Comparison of ENCODE assay signal across 13 mouse cellular contexts in the genomic region with DNA sequence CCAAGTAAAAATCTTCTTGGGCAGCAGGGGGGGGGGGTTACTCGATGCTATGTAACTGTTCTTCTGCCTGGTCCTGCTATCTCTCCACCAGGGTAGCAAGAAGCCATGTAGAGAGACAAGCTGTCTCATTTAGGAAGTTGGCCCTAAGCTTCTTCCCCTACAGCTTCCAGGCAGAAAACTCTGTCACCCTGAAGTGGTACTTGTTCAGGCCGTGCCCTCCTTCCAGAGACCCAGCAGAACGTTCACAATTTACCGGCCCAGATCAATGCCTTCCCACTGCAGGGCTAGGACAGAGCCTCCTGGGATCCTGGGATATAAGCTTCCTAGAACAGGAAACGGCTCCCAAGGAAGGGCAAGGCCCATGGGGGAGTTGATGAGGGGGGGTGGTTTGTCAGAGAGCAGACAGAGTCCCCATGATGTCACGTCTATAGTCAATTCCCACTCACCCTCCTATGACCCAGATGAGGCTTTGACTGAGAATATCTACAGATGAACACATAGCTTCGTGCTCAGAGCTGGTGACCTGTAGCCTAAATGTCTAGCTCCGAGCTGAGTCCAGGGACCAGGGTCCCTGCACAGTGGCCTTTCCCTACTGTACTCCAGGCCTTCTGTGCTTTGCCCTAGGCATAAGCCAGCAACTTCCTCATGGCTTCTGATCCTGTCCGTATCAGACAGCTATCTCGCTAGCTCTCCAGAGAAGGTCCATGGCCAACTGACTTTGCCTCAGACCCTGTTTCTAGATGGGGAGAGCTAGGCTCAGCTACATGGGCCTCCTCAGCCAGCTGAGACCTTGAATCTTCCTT. TPM values are rescaled to one million over a fixed set of nuclear protein-coding genes. Genes with fewer than 3 reads are reported as not detected.
A peak's percentile ranks its signal among the peaks of the same experiment; 100 is the strongest.
DNase-seq lines count a peak whose midpoint lies in the region; TF ChIP-seq lines count a peak whose summit lies in the region.
"Had no signal": no experiment of that assay in that cellular context is flagged by ENCODE, and none has a peak within 500 bp of the region (broad histone marks: within the 10 kb centered on the region; RNA-seq: fewer than 3 reads in every experiment).

No protein-coding gene starts in this region.

- peaks cover 93% of the 10 kb centered on the region for H3K36me3 ChIP-seq in myocyte (ENCODE audit: control insufficient read depth, insufficient read depth)

- peaks cover 48% of the 10 kb centered on the region for H3K79me2 ChIP-seq in myocyte (ENCODE audit: control insufficient read depth, insufficient read depth)

- no peaks in the 10 kb centered on the region for H3K27me3 ChIP-seq in myocyte (ENCODE audit: control insufficient read depth, insufficient read depth, insufficient read length)
- H3K27me3 ChIP-seq: embryonic facial prominence, embryonic 13.5 days; Patski had no signal

- H3K4me2 ChIP-seq in myocyte (ENCODE audit: low read depth), result no peak overlapping the region
- H3K4me2 ChIP-seq: embryonic facial prominence, embryonic 13.5 days; heart, embryonic 11.5 days had no signal

- TF ChIP-seq POLR2A in myocyte (IDR thresholded peaks at IDR 0.05; ENCODE audit: insufficient read length, low read depth), result no peak

- no peak overlapping the region for H3ac ChIP-seq in myocyte (ENCODE audit: control insufficient read depth, insufficient read length)

- DNase-seq in heart, adult 11 months, result peak; percentile 95
- DNase-seq in heart, adult 8-10 months (ENCODE audit: low spot score), result no peak
- no peak for DNase-seq in left cerebral cortex, adult 2 months (ENCODE audit: extremely low spot score in 1 of 2, low spot score in 2 of 2)
- DNase-seq in left cerebral cortex, postnatal 10 days (ENCODE audit: extremely low spot score in 1 of 2, low spot score in 2 of 2), result no peak
- DNase-seq in cerebellum, adult 9-11 months, result peak; percentile 49
- DNase-seq in frontal cortex, postnatal 14 days (ENCODE audit: low spot score in 2 of 2), result no peak
- no peak for DNase-seq in lung, adult 18-20 months

- H3K27ac ChIP-seq in left cerebral cortex, adult 2 months, result peak overlapping the region; percentile 82
- H3K27ac ChIP-seq: embryonic facial prominence, embryonic 13.5 days; liver, embryonic 14.5 days had no signal

- no peak overlapping the region for H3K4me3 ChIP-seq in left cerebral cortex, adult 2 months
- no peak overlapping the region for H3K4me3 ChIP-seq in myocyte
- H3K4me3 ChIP-seq: embryonic facial prominence, embryonic 13.5 days had no signal

- TF ChIP-seq CTCF in left cerebral cortex, adult 2 months (IDR thresholded peaks at IDR 0.05), result no peak

- intact Hi-C loops in left cerebral cortex, adult 2 months (cut with DNase I), result loop anchor here (10.0 kb wide), 1 partner anchor 437 kb away; no protein-coding TSS in a partner anchor
- intact Hi-C loops in left cerebral cortex, postnatal 10 days (cut with DNase I), result loop anchor here (10.0 kb wide), 1 partner anchor 437 kb away; no protein-coding TSS in a partner anchor

TF ChIP-seq in myocyte, 11 proteins besides CTCF, POLR2A, EP300 and RAD21:
- TF ChIP-seq CEBPB (IDR thresholded peaks at IDR 0.05; ENCODE audit: insufficient read depth, poor library complexity, severe bottlenecking) (no peak), POLR2AphosphoS2 (IDR thresholded peaks at IDR 0.05; ENCODE audit: insufficient read length, low read depth) (peak; percentile 67)

RNA-seq across cellular contexts. Expression of a gene that starts 33.5 kb away (rescaled TPM):
- total RNA-seq in heart, adult 8-10 months (2022), result 10 to 100 TPM; 50.2 to 79.0 (median 59.5) TPM
- total RNA-seq in left cerebral cortex, adult 2 months (2021), result 1 to 10 TPM; 3.6 TPM
- 1 to 10 TPM; 2.2 to 2.4 TPM for total RNA-seq in left cerebral cortex, postnatal 10 days (2021)
- 0.12 TPM for polyA plus RNA-seq in myocyte (2012; fragmentation: generic; extraction: Trizol)
- total RNA-seq: megakaryocyte, adult 5-6 weeks had no signal

Comparison
In these comparisons a context has a peak if more than half of its experiments do, and no peak if none do; other contexts are left out.
1. DNase-seq: peak in heart, adult 11 months (single experiment) and cerebellum, adult 9-11 months (single experiment); none in heart, adult 8-10 months (single experiment), left cerebral cortex, adult 2 months (0 of 2), left cerebral cortex, postnatal 10 days (0 of 2), frontal cortex, postnatal 14 days (0 of 2) and lung, adult 18-20 months (0 of 2).
2. RNA of a gene that starts 33.5 kb away (total RNA-seq): 50.2 to 79.0 TPM in heart, adult 8-10 months; 3.6 TPM in left cerebral cortex, adult 2 months and 2.2 to 2.4 TPM in left cerebral cortex, postnatal 10 days; every median in the first group is over 10 times any median in the second.